Mouse (Mus musculus) retina, postnatal 1 day (tissue): ENCODE results near the gene Cxcr6.

ENCODE experiments used
- DNase-seq: peaks from one replicate; pipeline ENCODE4 v3.0.0-alpha.2; 2012

Cxcr6 gene

DNA sequence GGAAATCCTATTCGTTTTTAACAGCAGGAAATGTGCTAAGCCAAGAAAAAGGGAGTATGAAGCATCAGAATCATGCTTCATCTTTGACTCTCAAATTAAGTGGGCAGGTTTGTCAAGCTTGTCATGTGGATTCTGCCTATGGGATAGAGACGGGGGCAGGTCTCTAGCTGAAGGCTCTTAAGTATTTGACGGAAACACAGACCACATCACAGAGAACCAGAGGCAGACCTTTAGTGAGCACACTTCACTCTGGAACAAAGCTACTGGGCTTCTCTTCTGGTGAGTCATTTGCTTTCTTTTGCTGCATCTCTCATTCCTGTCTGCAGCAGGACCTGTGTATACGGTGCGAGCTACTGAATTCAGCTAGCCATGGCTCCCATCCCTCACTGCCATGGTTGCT lies at the start of gene Cxcr6:
TSS of gene Cxcr6 (plus strand) at position 209 of the 400 bp plus-strand sequence.
- no peak for DNase-seq

- no peak for DNase-seq
These were observed 49.5 kb upstream of the Cxcr6 start for GRCm38 (mm10) chr9:123756752-123757151.

- DNase-seq = no peak
These were observed 48.9 kb upstream of the Cxcr6 start for GRCm38 (mm10) chr9:123757326-123757725.

GRCm38 (mm10) chr9:123758156-123758555 lies 48.1 kb upstream of the Cxcr6 start:
- no peak for DNase-seq

GRCm38 (mm10) chr9:123758645-123759044 lies 47.6 kb upstream of the Cxcr6 start:
- DNase-seq = no peak

DNA sequence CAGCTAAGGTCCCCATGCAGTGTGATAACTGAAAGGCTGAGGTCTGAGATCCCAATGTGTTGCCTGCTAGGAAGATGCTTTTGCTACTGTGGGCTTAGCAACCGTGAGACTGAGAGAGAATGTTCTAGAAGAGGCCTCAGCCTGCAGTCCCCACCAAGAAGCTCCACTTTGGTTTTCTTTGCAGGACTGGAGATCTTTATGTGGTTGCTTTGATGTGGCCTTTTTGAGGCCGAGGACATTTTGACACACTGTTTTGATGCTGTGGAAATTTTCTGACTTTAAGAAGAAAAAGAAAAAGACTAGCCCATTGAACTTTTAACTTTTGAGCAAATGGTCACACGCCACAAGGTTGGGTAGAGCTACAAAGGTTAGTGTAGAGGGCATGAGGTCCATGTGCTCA lies 45.5 kb upstream of the Cxcr6 start:
- no peak for DNase-seq

DNA sequence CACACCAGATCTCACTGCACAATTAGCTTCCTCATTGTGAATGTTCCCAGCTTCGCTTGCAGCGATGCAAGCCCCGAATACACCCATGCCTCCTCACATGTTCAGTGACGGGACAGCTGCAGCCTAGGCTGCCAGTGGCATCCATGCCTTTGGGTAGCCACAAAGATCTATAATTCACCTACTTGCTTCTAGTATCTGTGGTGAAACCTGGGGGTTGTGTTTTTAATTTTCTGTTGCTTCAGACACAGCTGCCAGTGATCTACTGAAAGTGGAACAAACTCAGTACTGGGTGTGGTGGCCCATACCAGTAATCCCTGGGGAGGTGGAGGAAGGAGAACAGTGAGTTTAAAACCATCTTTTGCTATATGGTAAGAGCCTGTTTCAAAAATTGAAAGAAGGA lies 43.4 kb upstream of the Cxcr6 start:
- DNase-seq = no peak

GRCm38 (mm10) chr9:123763771-123764170 lies 42.5 kb upstream of the Cxcr6 start:
- no peak for DNase-seq

- DNase-seq = no peak
These were observed 39.3 kb upstream of the Cxcr6 start for GRCm38 (mm10) chr9:123766996-123767395.

DNA sequence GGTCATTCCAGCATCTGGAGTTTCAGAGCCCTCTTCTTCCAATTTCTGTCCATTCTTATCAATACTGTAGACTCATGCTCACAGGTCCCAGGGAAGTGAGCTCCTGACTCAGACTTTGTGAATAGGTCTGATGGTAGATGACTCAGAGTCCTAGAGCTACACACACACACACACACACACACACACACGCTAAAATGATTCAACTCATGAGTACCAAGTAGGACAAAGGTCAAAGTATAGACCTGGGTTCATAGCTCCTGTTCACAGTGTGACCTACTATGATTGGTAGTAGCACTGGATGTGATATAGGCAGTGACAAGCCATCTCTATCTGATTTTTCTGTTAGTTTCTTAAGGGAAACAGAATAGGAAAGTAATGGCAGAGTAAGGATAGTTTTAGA lies 37.8 kb upstream of the Cxcr6 start:
- DNase-seq = no peak

GRCm38 (mm10) chr9:123769532-123769931 lies 36.7 kb upstream of the Cxcr6 start:
- no peak for DNase-seq

- DNase-seq = peak; percentile 6
These were observed 33.0 kb upstream of the Cxcr6 start for GRCm38 (mm10) chr9:123773299-123773698.

GRCm38 (mm10) chr9:123788855-123789529 lies 17.3 kb upstream of the Cxcr6 start:
- DNase-seq = no peak

- peak; percentile 61 for DNase-seq
These were observed 10.1 kb upstream of the Cxcr6 start for GRCm38 (mm10) chr9:123796174-123796573.

GRCm38 (mm10) chr9:123801527-123801926 lies 4.7 kb upstream of the Cxcr6 start:
- DNase-seq = no peak

GRCm38 (mm10) chr9:123802421-123802820 lies 3.9 kb upstream of the Cxcr6 start:
- no peak for DNase-seq

DNA sequence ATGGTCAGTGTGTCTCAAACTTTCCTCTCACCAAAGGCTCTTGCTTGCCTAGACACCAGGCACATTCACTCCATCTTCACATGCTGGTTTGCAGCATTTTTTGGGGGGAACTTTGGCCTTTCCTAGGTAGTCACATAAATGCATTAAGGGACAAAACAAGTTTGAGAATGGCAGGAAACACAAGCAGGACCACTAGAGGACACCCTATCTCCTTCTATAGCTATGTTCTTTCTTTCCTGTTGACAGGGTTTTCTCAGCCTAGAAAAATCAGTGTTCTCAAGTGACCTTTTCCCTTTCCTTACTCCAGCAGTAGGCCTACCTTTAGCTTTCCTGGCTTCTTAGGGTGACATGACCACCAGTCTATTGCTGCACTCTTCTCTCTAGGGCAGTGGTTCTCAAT lies 3.4 kb upstream of the Cxcr6 start:
- DNase-seq = no peak

GRCm38 (mm10) chr9:123805241-123805640 lies 1.0 kb upstream of the Cxcr6 start:
- DNase-seq = no peak

DNA sequence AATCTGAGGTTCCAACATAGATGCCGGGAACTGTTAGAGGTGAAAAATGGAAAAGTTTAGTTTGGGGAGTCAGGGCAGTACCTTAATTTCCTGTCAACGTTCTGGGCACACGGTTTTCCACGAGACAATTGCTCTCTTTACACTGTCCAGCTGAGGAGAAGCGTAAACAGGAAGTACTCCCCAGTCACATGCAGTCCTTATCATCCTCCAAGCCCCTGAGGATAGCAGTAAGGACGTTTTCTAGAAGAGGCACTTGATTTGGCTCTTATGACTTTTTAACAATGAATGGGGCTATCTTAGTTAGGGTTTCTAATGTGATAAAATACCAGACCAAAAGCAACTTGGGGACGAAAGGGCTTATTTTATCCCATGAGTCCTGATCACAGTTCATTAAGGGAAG lies 2.3 kb downstream of the Cxcr6 start:
- no peak for DNase-seq

DNA sequence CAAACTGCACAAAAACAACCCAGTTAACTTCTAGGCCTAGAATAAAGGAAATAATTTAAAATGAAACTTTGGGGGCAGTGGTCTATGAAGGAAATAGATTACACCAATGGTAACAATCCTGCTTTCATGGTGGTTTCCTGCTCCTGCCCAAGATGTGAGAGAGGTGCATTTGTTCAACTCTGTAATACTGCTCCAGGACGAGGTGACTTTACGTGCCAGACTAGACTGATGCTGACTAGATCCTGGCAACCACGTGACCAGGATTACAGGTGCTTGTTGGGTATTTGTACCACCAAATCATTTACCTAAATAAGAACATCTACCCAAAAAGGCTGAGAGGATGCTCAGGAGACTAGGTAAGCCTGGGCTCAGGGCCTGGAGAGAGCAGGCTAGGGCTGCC lies 5.6 kb downstream of the Cxcr6 start:
- DNase-seq = no peak

- no peak for DNase-seq
These were observed 8.1 kb downstream of the Cxcr6 start for GRCm38 (mm10) chr9:123814326-123814725.

DNA sequence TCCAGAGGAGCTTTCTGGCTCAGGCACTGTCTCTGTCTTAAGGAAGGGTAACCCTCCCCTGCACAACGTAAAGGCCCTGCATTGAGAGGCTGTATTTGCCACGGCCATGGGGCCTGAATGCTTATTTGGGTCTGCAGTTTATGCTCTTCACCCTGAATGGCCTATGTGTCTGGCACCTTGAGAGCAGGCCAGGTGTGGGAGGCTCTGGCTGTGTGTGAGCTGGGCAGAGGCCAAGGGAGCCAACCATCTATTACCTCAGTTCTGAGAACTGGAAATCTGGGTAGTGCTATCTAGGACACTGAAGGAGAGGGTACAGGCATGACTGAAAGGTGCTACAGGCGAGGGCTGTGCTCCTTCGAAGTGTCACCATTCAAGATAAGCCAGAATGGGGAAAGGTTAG lies 8.5 kb downstream of the Cxcr6 start:
- no peak for DNase-seq

DNA sequence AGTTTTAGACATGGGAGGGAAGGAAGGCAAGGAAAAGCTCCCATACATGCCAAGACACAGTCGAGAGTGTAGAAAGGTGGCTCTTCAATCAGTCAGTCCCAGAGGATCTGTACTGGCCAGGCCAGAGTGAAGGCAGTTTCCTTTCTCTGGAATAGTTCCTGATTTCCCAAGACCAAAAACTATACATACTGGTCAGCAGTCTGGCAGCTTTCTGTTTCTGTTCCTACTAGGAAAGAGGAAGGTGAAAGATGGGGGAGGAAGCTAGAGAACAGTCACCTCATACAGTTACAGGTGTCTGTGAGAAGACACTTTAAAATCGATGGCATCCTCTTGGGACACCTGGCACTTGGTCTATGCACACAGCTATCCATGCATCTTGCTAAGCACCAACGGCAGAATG lies 9.2 kb downstream of the Cxcr6 start:
- DNase-seq = no peak

DNA sequence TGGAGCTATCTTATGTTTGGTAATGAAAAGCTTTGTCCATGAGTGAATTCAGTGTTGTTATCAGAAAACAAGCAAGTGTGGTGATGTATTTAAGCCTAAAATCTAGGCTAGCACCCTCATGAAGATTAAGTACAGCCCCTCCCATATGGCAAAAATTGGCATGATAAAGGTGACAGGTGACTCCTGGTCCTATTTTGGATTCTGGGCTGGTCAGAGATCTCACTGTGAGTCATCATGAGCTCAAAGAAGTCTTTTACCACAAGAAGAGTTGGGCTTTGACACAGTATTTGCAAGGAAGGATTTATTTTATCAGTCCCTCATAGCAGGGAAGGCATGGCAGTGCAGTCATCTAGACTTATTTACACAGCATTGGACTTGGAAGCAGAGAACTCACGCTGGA lies 9.7 kb downstream of the Cxcr6 start:
- no peak for DNase-seq

DNA sequence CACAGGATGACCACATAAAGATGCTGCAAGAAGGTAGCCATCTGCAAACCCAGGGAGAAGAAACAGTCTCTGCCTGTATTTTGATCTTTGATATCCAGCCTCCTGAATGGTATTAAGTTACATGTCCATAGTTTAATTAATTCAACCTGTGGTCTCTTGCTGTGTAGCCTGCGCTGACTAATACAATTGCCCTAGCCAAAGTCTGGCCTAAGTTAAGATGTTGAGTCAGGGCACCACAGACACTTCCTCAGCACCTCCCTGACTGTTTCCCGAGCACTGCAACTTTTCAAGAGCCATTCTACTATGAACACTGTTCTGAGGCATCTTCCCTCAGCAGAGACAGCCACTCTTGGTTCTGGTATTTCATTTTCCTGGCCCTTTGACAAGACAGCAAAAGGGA lies 12.3 kb downstream of the Cxcr6 start:
- DNase-seq = no peak

GRCm38 (mm10) chr9:123826631-123827030 lies 20.4 kb downstream of the Cxcr6 start:
- DNase-seq = no peak
